Mouse (Mus musculus) stomach, postnatal 0 days (tissue): ENCODE measurements around the gene Tgfbi.

Source experiments
- CTCF ChIP-seq: IDR thresholded peaks from 2 replicates; pipeline ENCODE4 v1.5.1; 2016; ENCODE audit warnings: antibody characterized with exemption, low read depth, mild to moderate bottlenecking, moderate library complexity
- EP300 ChIP-seq: optimal IDR thresholded peaks from 2 replicates; pipeline ENCODE3; 2016; ENCODE audit warnings: antibody characterized with exemption

DNA sequence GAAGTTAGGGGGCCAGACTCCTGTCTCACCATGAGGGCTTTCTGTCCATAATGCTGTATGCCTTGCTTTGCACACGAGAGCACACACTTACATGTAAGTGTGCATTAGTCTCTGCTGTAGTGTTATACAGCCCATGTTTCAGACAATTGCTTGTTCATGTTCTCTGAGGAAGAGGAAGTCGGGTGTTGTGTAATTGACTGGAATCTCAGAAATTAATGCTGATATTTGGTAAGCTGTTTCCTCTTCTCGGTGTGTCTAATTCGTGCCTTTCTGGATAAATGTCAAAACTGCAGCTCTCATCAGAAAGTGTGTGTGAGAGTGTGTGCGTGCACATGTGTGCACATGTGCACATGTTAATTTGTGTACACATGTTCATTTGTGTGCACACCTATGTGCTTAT lies 16.1 kb upstream of the Tgfbi start:
- TF ChIP-seq EP300, result no peak
- no peak for TF ChIP-seq CTCF
